Mouse (Mus musculus): ENCODE results near the gene Olfr543.

DNA sequence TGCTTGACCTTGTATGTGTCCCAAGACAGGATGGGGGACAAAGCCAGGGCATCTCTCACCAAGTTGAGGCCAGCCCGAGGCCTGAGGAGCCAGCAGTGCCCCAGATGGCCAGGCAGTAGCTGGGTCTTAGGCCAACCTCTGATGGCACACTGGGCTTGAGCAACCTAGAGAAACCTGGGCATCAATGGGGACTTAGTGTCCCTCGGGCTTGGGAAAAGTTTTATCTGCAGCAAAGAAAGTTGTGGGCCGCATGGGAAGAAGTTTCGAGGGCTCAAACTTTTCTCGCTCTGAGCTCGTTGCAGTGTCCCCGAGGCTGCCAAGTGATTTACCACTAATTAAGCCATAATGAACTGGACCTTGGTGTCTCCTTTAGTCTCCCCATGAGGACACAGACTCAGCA lies 28.2 kb upstream of the Olfr543 start:
- TF ChIP-seq POLR2A (IDR thresholded peaks at IDR 0.05; ENCODE audit: control insufficient read depth, low read depth, low read length) (no peak), CTCF (IDR thresholded peaks at IDR 0.05; ENCODE audit: control insufficient read depth, insufficient read depth, insufficient replicate concordance, low read depth, low read length) (no peak)

Data from testis, adult 2 months (tissue).